Mouse (Mus musculus) midbrain, embryonic 16.5 days (tissue): ENCODE data around the gene Topors. TPM values are rescaled to one million over a fixed set of nuclear protein-coding genes. Genes with fewer than 3 reads are reported as not detected.

Experiments used
- ATAC-seq: fragments of 200-750 bp; cut with Nextera tagmentation; 2 replicates; pipeline ENCODE4 v1.8.0; 2017; ENCODE audit warnings: moderate TSS enrichment
- H3K27ac ChIP-seq: fragments of 300-500 bp; sonication (generic); 2 replicates; pipeline ENCODE4 v1.5.1; 2014; ENCODE audit warnings: mild to moderate bottlenecking, low read length, mixed read lengths
- H3K27me3 ChIP-seq: fragments of 300-500 bp; sonication (generic); 2 replicates; pipeline ENCODE4 v1.6.1; 2014; ENCODE audit warnings: low read depth, low read length, mixed read lengths; ENCODE audit not compliant: control insufficient read depth, insufficient read depth
- H3K36me3 ChIP-seq: fragments of 300-500 bp; sonication (generic); 2 replicates; pipeline ENCODE4 v1.6.1; 2014; ENCODE audit warnings: mild to moderate bottlenecking, low read length, moderate library complexity, mixed read lengths; ENCODE audit not compliant: control insufficient read depth, insufficient read depth
- H3K4me1 ChIP-seq: fragments of 300-500 bp; sonication (generic); 2 replicates; pipeline ENCODE4 v1.6.1; 2014; ENCODE audit warnings: mild to moderate bottlenecking, low read length, mixed read lengths; ENCODE audit not compliant: control insufficient read depth, insufficient read depth
- H3K4me2 ChIP-seq: fragments of 300-500 bp; sonication (generic); 2 replicates; pipeline ENCODE4 v1.6.1; 2014; ENCODE audit warnings: mild to moderate bottlenecking, low read length, mixed read lengths
- H3K4me3 ChIP-seq: fragments of 300-500 bp; sonication (generic); 2 replicates; pipeline ENCODE4 v1.5.1; 2014; ENCODE audit warnings: low read depth, mild to moderate bottlenecking, low read length, moderate library complexity, mixed read lengths
- H3K9ac ChIP-seq: fragments of 300-500 bp; sonication (generic); 2 replicates; pipeline ENCODE4 v1.6.1; 2014; ENCODE audit warnings: low read depth, low read length, mixed read lengths
- H3K9me3 ChIP-seq: fragments of 300-500 bp; sonication (generic); replicated peaks from 2 replicates; pipeline ENCODE4 v1.6.1; 2014; ENCODE audit warnings: mild to moderate bottlenecking, low read length, mixed read lengths; ENCODE audit not compliant: control insufficient read depth, poor library complexity, severe bottlenecking
- WGBS: fragments of 180-500 bp; shearing (Covaris S2); extraction: QIAGEN DNeasy Blood & Tissue Kit; methylation state at CpG from one replicate; pipeline ENCODE4 v1.1.7; 2014; 5-methylcytosine and 5-hydroxymethylcytosine counted together
- polyA plus RNA-seq: library from polyadenylated mRNA; unstranded; fragments of >200 nt; fragmentation: Nextera tagmentation; extraction: Ambion mirVana; gene quantifications from 2 replicates; pipeline ENCODE4 v1.2.1, GENCODE M21; 2015

Gene Topors
- polyA plus RNA-seq, 1 experiment from 2014 or later, result 28.6 TPM

DNA sequence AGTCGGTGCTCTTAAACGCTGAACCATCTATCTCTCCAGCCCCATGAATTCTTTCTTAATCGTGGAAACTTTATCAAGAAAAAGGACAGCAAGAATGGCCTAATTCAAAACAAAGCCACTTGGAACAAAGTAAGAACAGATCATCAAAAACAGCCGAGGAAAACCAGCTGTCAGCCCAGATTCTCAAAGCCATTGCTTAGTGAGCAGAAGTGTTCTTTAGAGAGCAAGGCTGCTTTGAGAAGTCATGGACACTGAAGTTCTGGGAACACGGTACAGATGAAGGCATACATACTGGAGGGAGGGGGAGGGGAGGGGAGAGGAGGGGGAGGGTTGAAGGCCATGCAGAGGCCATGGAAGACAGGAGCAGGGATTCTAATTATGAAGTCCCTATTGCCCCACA is 43.6 kb downstream of the Topors start:
- Histone ChIP-seq H3K4me1 (no peaks in the 10 kb centered on the region), H3K9me3 (no peaks in the 10 kb centered on the region), H3K4me2 (no peak overlapping the region), H3K9ac (no peak overlapping the region), H3K27ac (no peak overlapping the region), H3K4me3 (no peak overlapping the region), H3K27me3 (no peaks in the 10 kb centered on the region), H3K36me3 (no peaks in the 10 kb centered on the region)
- 74% methylated on average over 5 of the region's 5 CpGs for WGBS
- ATAC-seq, result no peak

DNA sequence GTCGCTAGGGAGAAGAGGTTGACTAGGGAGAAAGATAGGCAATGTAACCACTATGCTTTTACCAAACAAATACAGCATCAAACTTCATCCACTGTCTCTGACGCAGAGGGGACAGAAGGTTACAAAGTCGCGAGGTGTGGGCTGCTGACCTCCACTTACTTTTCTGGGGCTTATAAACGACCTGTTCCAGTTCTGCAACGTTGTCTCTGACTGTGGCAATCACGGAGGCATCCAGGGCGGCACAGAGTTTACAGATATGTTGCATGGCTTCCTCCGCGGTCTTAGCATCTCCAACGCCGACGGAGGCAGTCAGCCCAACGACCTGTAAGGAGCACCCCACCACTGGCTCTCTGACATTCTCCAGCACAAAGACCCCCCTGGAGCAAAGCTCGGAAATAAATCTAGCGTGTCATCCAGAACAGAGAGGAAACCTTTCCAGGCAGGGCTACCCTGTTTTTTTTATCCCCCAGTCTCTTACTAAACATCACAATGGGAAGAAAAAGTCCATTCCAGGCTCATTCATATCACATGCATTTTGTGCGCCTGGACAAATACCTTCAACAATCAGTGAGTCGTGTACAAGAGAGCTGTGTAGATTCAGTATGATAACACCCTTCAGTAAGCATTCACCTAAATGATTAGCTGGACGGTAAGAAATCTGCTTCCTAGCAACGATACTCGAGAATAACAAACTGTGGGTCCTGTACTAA is 47.6 kb downstream of the Topors start:
- H3K9ac ChIP-seq, result no peak overlapping the region
- no peaks in the 10 kb centered on the region for H3K9me3 ChIP-seq
- no peak overlapping the region for H3K27ac ChIP-seq
- H3K4me1 ChIP-seq, result no peaks in the 10 kb centered on the region
- H3K36me3 ChIP-seq, result no peaks in the 10 kb centered on the region
- WGBS, result 36% methylated on average over 21 of the region's 21 CpGs
- H3K27me3 ChIP-seq, result no peaks in the 10 kb centered on the region
- no peak overlapping the region for H3K4me2 ChIP-seq
- no peak overlapping the region for H3K4me3 ChIP-seq
- no peak for ATAC-seq

DNA sequence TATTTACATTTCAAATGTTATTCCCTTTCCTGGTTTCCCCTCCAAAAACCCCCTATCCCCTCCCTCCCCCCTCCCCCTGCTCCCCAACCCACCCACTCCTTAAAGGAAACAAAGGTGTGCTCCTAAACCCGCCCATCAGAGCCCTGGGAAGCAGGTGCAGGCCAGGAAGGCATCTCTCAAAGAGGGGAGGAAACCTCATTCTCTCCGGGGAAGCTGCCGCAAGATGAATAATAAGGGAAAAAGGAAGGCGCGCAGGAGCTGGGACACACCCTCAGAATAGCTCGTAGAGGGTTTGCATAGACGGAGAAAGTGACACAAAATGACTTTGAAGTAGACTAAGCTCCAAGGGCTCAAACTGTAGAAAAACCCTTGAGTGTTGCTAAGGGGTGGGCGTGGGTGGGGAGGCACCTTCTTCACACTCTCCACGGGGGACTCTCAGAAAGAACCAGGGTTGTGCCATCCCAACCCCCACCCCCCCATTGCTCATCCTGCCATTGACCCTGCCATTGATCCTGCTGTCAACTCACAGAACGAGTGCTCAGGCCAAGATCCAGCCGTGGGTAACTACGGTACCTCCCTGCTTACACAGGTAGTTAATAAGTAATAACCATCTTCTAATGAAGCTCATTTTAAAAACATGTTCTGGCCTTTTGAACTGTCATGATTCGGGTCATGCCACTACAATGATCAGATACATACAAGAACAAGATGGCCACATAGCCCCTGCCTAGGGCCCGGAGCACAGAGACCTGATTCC is 48.5 kb downstream of the Topors start:
- Histone ChIP-seq H3K27ac (no peak overlapping the region), H3K4me2 (peak overlapping the region; percentile 23)

DNA sequence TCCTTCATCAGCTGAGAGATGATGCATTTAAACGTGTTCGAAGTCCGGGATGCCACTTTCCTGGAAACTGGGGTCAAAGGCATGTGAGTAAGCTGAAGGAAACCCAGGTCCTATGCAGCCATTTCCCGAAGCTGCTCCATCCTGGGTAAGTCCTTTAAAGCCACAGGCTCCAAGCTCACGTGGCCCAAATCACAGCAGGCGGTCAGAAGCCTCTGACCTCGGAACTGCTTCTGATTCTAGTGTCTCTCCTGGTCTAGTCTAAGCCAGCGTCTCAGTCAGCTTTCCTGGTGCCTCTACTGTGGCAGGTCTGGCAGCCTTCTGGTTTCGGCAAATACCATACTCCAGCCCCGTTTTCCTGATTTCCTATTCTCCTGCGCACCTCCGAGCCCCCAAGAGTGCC is 49.2 kb downstream of the Topors start:
- no peaks in the 10 kb centered on the region for H3K36me3 ChIP-seq
- no peak overlapping the region for H3K27ac ChIP-seq
- H3K27me3 ChIP-seq, result no peaks in the 10 kb centered on the region
- no peak overlapping the region for H3K4me3 ChIP-seq
- peak overlapping the region; percentile 23 for H3K4me2 ChIP-seq
- H3K9ac ChIP-seq, result 0 out of 2 replicates have a peak overlapping the region, but pooled peaks have one; percentile 0
- WGBS, result 18% methylated on average over 12 of the region's 12 CpGs
- no peaks in the 10 kb centered on the region for H3K9me3 ChIP-seq
- no peaks in the 10 kb centered on the region for H3K4me1 ChIP-seq
- ATAC-seq, result no peak

More for the DNA sequence above, 48.5 kb downstream of the Topors start:
- no peaks in the 10 kb centered on the region for H3K9me3 ChIP-seq
- no peak overlapping the region for H3K9ac ChIP-seq
- no peaks in the 10 kb centered on the region for H3K36me3 ChIP-seq
- 46% methylated on average over 13 of the region's 14 CpGs for WGBS
- ATAC-seq, result no peak
- H3K4me1 ChIP-seq, result no peaks in the 10 kb centered on the region
- H3K4me3 ChIP-seq, result no peak overlapping the region
- no peaks in the 10 kb centered on the region for H3K27me3 ChIP-seq

DNA sequence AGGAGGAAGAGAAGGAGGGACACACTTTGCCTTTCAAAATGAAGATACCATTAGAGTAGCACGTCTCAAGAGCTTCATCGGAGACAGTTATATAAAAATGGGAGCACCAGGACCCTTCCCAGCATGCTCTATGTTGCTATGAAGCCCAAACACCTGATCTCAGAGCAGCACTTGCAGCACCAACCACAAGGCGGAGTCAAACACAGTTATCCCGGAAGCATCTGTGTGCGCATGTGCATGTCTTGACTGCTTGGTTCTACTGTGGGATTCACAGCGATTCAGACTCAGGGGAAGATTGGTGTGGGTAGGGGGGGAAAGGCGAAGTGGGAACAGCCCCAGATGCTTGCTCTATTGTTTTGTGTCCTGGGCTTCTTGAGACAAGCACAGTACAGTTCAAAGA is 51.3 kb downstream of the Topors start:
- Histone ChIP-seq H3K9ac (no peak overlapping the region), H3K27me3 (no peaks in the 10 kb centered on the region), H3K36me3 (no peaks in the 10 kb centered on the region), H3K4me3 (no peak overlapping the region), H3K4me2 (no peak overlapping the region), H3K4me1 (no peaks in the 10 kb centered on the region), H3K9me3 (no peaks in the 10 kb centered on the region), H3K27ac (no peak overlapping the region)
- no peak for ATAC-seq
- WGBS, result 80% methylated on average over 7 of the region's 7 CpGs

DNA sequence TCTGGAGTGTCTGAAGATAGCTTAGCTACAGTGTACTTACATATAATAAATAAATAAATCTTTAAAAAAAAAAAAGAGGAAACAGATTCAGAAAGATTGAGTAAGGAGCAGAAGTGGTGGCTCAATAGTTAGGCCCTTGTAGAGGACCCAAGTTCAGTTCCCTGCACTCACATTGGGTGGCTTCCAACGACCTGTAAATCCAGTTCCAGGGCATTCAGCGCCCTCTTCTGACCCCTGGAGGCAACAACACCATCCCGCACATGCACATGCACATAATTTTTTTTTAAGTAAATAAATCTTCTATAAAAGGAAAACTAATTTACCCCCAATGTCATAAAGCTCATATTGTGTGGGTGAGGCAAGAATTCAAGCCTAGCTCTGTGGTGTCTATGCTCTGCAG is 51.7 kb downstream of the Topors start:
- 62% methylated on average over 3 of the region's 3 CpGs for WGBS
- no peak overlapping the region for H3K9ac ChIP-seq
- no peak overlapping the region for H3K27ac ChIP-seq
- no peak overlapping the region for H3K4me3 ChIP-seq
- H3K4me1 ChIP-seq, result no peaks in the 10 kb centered on the region
- no peaks in the 10 kb centered on the region for H3K9me3 ChIP-seq
- H3K36me3 ChIP-seq, result no peaks in the 10 kb centered on the region
- H3K4me2 ChIP-seq, result no peak overlapping the region
- H3K27me3 ChIP-seq, result no peaks in the 10 kb centered on the region
- ATAC-seq, result no peak

DNA sequence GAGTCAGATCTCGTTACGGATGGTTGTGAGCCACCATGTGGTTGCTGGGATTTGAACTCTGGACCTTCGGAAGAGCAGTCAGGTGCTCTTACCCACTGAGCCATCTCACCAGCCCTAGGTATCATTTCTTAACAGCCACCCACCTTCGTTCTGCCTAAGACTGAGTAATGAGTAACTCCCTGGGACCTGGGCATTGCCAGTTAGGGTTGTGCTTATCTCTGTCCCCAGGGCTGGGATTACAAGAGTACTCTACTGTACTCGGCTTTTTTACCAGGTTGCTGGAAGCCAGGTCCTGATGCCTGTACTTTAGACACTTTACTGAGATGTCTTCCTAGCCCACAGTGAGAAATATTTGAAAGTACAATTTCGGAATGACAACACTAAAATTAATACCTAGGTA is 57.5 kb downstream of the Topors start:
- Histone ChIP-seq H3K4me3 (no peak overlapping the region), H3K27ac (no peak overlapping the region), H3K27me3 (no peaks in the 10 kb centered on the region), H3K4me1 (no peaks in the 10 kb centered on the region), H3K9ac (no peak overlapping the region), H3K4me2 (no peak overlapping the region), H3K9me3 (no peaks in the 10 kb centered on the region), H3K36me3 (no peaks in the 10 kb centered on the region)
- 96% methylated on average over 4 of the region's 6 CpGs for WGBS
- ATAC-seq, result no peak

Other genes with a start within 250 kb of the Topors start
- 46.0 and 46.3 TPM in 2 replicates for gene Aco1, start 126.8 kb downstream of the Topors start, polyA plus RNA-seq
- 2.4 and 3.1 TPM in 2 replicates for gene Ddx58, start 30.0 kb downstream of the Topors start, polyA plus RNA-seq
- gene Smim27, start 271 bp downstream of the Topors start, polyA plus RNA-seq, result 10.1 and 15.6 TPM in 2 replicates
- 311 and 351 TPM in 2 replicates for gene Ndufb6, start 9.6 kb upstream of the Topors start, polyA plus RNA-seq
- 1.1 and 1.2 TPM in 2 replicates for gene Tmem215, start 202.3 kb upstream of the Topors start, polyA plus RNA-seq